Mouse (Mus musculus): ENCODE measurements around the gene Zfp740.

- TF ChIP-seq POLR2A (IDR thresholded peaks at IDR 0.05; ENCODE audit: borderline replicate concordance, insufficient read depth, low read length) (no peak), CTCF (IDR thresholded peaks at IDR 0.05; ENCODE audit: borderline replicate concordance, insufficient read depth, low read depth, low read length) (no peak)
These were observed 8.8 kb downstream of the Zfp740 start for GRCm38 (mm10) chr15:102211895-102212294.

Measured in cerebellum, adult 2 months (tissue).